Mouse (Mus musculus): Measurements from ENCODE around the gene Deaf1.

GRCm38 (mm10) chr7:141324686-141325085 is 2.8 kb downstream of the Deaf1 start:
- TF ChIP-seq EP300 (IDR thresholded peaks at IDR 0.05): no peak
- no peak for TF ChIP-seq CTCF (IDR thresholded peaks at IDR 0.05)

All from lung, postnatal 0 days (tissue).